Mouse (Mus musculus): ENCODE data around the gene Agbl2. TPM values are rescaled to one million over a fixed set of nuclear protein-coding genes. Genes with fewer than 3 reads are reported as not detected.

Gene Agbl2
- polyA plus RNA-seq, 1 experiment = not detected

DNA sequence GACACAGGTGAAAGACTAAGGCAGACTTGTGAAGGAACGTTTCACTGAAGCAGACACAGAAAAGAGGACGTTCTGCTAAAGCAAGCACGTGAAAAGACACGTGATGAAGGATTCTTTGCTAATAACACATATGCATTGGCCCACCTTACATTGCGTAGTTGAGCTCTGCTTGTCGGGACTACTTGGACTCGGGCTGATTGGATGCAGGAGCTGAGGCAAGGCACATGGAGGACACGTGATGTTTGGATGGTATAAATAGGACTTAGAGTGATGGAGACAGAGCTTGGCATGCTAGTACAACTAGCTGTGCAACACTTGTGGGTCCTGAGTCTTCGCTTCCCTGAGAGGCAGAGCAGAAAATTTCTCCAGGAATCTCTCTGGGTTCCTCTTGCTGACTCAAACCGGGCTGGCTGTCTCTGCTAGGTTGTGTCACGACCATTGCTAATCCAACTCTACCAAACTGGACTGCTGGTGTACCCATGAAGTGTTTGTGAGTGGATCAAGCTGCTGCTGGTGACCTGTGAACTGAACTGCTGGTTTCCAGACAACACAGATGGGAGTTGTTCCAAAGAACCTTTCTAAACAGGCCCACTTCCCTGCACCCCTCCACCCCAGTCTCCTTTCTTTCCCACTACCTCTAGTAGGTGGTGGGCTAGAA lies 43.1 kb downstream of the Agbl2 start:
- H3K4me3 ChIP-seq (ENCODE audit: insufficient read depth, poor library complexity, severe bottlenecking) = no peak overlapping the region
- no peaks in the 10 kb centered on the region for H3K36me3 ChIP-seq (ENCODE audit: control insufficient read depth, insufficient read depth)
- H3K27me3 ChIP-seq (ENCODE audit: control insufficient read depth, insufficient read depth, insufficient read length) = peaks cover 4% of the 10 kb centered on the region
- TF ChIP-seq MYOD1 (IDR thresholded peaks at IDR 0.05; ENCODE audit: control insufficient read depth, insufficient read length, low read depth) = no peak
- no peak for TF ChIP-seq CTCF (IDR thresholded peaks at IDR 0.05; ENCODE audit: control insufficient read depth, insufficient read depth, insufficient read length)
- TF ChIP-seq CEBPB (IDR thresholded peaks at IDR 0.05; ENCODE audit: low read depth) = no peak
- no peak for TF ChIP-seq USF1 (IDR thresholded peaks at IDR 0.05; ENCODE audit: low read depth)
- TF ChIP-seq MYOG (IDR thresholded peaks at IDR 0.05; ENCODE audit: control insufficient read depth, extremely low read depth, insufficient read length) = no peak
- TF ChIP-seq MAX (IDR thresholded peaks at IDR 0.05) = no peak
- TF ChIP-seq FOSL1 (IDR thresholded peaks at IDR 0.05; ENCODE audit: insufficient read depth, low read length, poor library complexity, severe bottlenecking) = no peak
- no peak overlapping the region for H3ac ChIP-seq (ENCODE audit: control insufficient read depth, insufficient read length, low read depth)
- no peaks in the 10 kb centered on the region for H3K79me2 ChIP-seq (ENCODE audit: control insufficient read depth, insufficient read depth)
- no peaks in the 10 kb centered on the region for H3K79me3 ChIP-seq (ENCODE audit: low read depth)

DNA sequence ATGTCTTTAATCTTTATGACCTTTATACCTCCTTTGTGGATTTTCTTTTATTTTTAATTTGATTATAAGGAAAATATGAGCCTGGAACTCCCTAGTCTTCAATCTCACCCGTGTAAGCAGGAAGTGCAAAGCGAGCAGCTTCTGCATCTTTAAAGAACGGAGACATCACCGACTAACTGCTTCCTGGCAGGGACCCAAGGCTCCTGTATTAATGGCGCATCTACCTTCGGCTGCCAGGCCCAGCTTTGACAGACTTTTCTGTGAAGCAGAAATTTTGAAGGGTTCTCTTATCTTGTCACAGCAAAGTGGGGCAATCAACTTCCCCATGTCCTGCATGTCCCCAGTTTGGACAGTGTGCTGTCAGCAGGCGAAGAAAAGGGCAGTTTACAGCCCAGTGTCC lies 46.2 kb downstream of the Agbl2 start:
- TF ChIP-seq MYOD1 (IDR thresholded peaks at IDR 0.05; ENCODE audit: control insufficient read depth, insufficient read length, low read depth) (no peak), FOSL1 (IDR thresholded peaks at IDR 0.05; ENCODE audit: insufficient read depth, low read length, poor library complexity, severe bottlenecking) (no peak), MAX (IDR thresholded peaks at IDR 0.05) (no peak), MYOG (IDR thresholded peaks at IDR 0.05; ENCODE audit: control insufficient read depth, extremely low read depth, insufficient read length) (no peak), CEBPB (IDR thresholded peaks at IDR 0.05; ENCODE audit: low read depth) (no peak), CTCF (IDR thresholded peaks at IDR 0.05; ENCODE audit: control insufficient read depth, insufficient read depth, insufficient read length) (no peak), USF1 (IDR thresholded peaks at IDR 0.05; ENCODE audit: low read depth) (no peak)
- Histone ChIP-seq H3K79me2 (ENCODE audit: control insufficient read depth, insufficient read depth) (no peaks in the 10 kb centered on the region), H3K4me3 (ENCODE audit: insufficient read depth, poor library complexity, severe bottlenecking) (no peak overlapping the region), H3K79me3 (ENCODE audit: low read depth) (no peaks in the 10 kb centered on the region), H3K27me3 (ENCODE audit: control insufficient read depth, insufficient read depth, insufficient read length) (peaks cover 9% of the 10 kb centered on the region), H3K36me3 (ENCODE audit: control insufficient read depth, insufficient read depth) (no peaks in the 10 kb centered on the region), H3ac (ENCODE audit: control insufficient read depth, insufficient read length, low read depth) (no peak overlapping the region)

DNA sequence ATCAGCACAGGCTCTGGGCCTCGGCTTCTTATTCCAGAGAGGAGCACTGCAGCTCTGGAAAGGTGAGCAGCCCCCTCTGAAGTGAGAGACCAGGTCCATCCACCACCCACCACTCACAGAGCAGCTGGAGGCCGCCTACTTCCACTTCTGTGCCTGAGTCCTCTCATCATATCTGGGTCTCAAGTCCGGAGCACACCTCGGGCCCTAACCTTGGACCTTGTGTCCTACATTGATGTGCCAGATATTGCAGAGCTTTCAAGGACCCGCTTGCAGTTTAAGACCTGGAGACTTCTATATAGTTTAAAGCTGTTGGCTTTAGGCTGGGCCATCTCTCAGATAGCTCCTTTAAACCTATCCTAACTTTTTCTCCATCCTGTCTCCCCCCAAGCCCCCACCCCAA lies 51.0 kb downstream of the Agbl2 start:
- TF ChIP-seq CEBPB (IDR thresholded peaks at IDR 0.05; ENCODE audit: low read depth) (no peak), MYOD1 (IDR thresholded peaks at IDR 0.05; ENCODE audit: control insufficient read depth, insufficient read length, low read depth) (no peak)
- no peaks in the 10 kb centered on the region for H3K79me2 ChIP-seq (ENCODE audit: control insufficient read depth, insufficient read depth)
- H3ac ChIP-seq (ENCODE audit: control insufficient read depth, insufficient read length, low read depth) = no peak overlapping the region
- H3K79me3 ChIP-seq (ENCODE audit: low read depth) = no peaks in the 10 kb centered on the region
- no peak overlapping the region for H3K4me3 ChIP-seq (ENCODE audit: insufficient read depth, poor library complexity, severe bottlenecking)
- no peaks in the 10 kb centered on the region for H3K36me3 ChIP-seq (ENCODE audit: control insufficient read depth, insufficient read depth)
- H3K27me3 ChIP-seq (ENCODE audit: control insufficient read depth, insufficient read depth, insufficient read length) = peaks cover 11% of the 10 kb centered on the region

- H3K79me3 ChIP-seq (ENCODE audit: low read depth) = no peaks in the 10 kb centered on the region
- no peak for TF ChIP-seq CEBPB (IDR thresholded peaks at IDR 0.05; ENCODE audit: low read depth)
- no peak for TF ChIP-seq MYOD1 (IDR thresholded peaks at IDR 0.05; ENCODE audit: control insufficient read depth, insufficient read length, low read depth)
- TF ChIP-seq USF1 (IDR thresholded peaks at IDR 0.05; ENCODE audit: low read depth) = no peak
- TF ChIP-seq CTCF (IDR thresholded peaks at IDR 0.05; ENCODE audit: control insufficient read depth, insufficient read depth, insufficient read length) = no peak
- TF ChIP-seq MAX (IDR thresholded peaks at IDR 0.05) = no peak
- TF ChIP-seq FOSL1 (IDR thresholded peaks at IDR 0.05; ENCODE audit: insufficient read depth, low read length, poor library complexity, severe bottlenecking) = no peak
- no peak for TF ChIP-seq MYOG (IDR thresholded peaks at IDR 0.05; ENCODE audit: control insufficient read depth, extremely low read depth, insufficient read length)
- H3K27me3 ChIP-seq (ENCODE audit: control insufficient read depth, insufficient read depth, insufficient read length) = peaks cover 3% of the 10 kb centered on the region
- no peaks in the 10 kb centered on the region for H3K36me3 ChIP-seq (ENCODE audit: control insufficient read depth, insufficient read depth)
- no peak overlapping the region for H3K4me3 ChIP-seq (ENCODE audit: insufficient read depth, poor library complexity, severe bottlenecking)
- no peak overlapping the region for H3ac ChIP-seq (ENCODE audit: control insufficient read depth, insufficient read length, low read depth)
- H3K79me2 ChIP-seq (ENCODE audit: control insufficient read depth, insufficient read depth) = no peaks in the 10 kb centered on the region
These were observed 56.1 kb downstream of the Agbl2 start for GRCm38 (mm10) chr2:90838621-90839020.

DNA sequence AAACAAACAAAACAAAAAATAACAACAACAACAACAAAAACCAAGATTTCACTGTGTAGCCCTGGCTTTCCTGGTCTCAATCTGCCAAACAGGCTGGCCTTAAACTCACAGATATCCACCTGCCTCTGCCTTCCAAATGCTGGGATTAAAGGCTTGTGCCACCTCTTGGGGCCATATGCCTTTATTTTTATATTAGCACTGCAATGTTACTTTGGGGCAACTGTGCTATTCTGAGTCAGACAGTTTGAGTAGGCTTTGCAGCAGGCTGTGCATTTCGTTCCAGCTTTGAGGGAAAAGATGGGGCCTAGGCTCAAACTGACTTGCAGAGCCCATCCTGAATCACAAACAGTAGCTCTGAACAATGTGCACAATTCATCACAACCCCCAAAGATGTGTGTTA lies 61.1 kb downstream of the Agbl2 start:
- peaks cover 16% of the 10 kb centered on the region for H3K79me2 ChIP-seq (ENCODE audit: control insufficient read depth, insufficient read depth)
- no peak for TF ChIP-seq MYOG (IDR thresholded peaks at IDR 0.05; ENCODE audit: control insufficient read depth, extremely low read depth, insufficient read length)
- TF ChIP-seq MAX (IDR thresholded peaks at IDR 0.05) = no peak
- TF ChIP-seq FOSL1 (IDR thresholded peaks at IDR 0.05; ENCODE audit: insufficient read depth, low read length, poor library complexity, severe bottlenecking) = no peak
- TF ChIP-seq USF1 (IDR thresholded peaks at IDR 0.05; ENCODE audit: low read depth) = no peak
- TF ChIP-seq CEBPB (IDR thresholded peaks at IDR 0.05; ENCODE audit: low read depth) = no peak
- no peak for TF ChIP-seq MYOD1 (IDR thresholded peaks at IDR 0.05; ENCODE audit: control insufficient read depth, insufficient read length, low read depth)
- no peak for TF ChIP-seq CTCF (IDR thresholded peaks at IDR 0.05; ENCODE audit: control insufficient read depth, insufficient read depth, insufficient read length)
- H3ac ChIP-seq (ENCODE audit: control insufficient read depth, insufficient read length, low read depth) = no peak overlapping the region
- H3K36me3 ChIP-seq (ENCODE audit: control insufficient read depth, insufficient read depth) = no peaks in the 10 kb centered on the region
- no peak overlapping the region for H3K4me3 ChIP-seq (ENCODE audit: insufficient read depth, poor library complexity, severe bottlenecking)
- H3K27me3 ChIP-seq (ENCODE audit: control insufficient read depth, insufficient read depth, insufficient read length) = no peaks in the 10 kb centered on the region
- H3K79me3 ChIP-seq (ENCODE audit: low read depth) = peaks cover 14% of the 10 kb centered on the region

GRCm38 (mm10) chr2:90844262-90844661 lies 61.7 kb downstream of the Agbl2 start:
- peaks cover 22% of the 10 kb centered on the region for H3K79me2 ChIP-seq (ENCODE audit: control insufficient read depth, insufficient read depth)
- H3K79me3 ChIP-seq (ENCODE audit: low read depth) = peaks cover 20% of the 10 kb centered on the region
- H3ac ChIP-seq (ENCODE audit: control insufficient read depth, insufficient read length, low read depth) = no peak overlapping the region
- H3K36me3 ChIP-seq (ENCODE audit: control insufficient read depth, insufficient read depth) = peaks cover 6% of the 10 kb centered on the region
- no peak for TF ChIP-seq MYOG (IDR thresholded peaks at IDR 0.05; ENCODE audit: control insufficient read depth, extremely low read depth, insufficient read length)
- TF ChIP-seq FOSL1 (IDR thresholded peaks at IDR 0.05; ENCODE audit: insufficient read depth, low read length, poor library complexity, severe bottlenecking) = no peak
- no peaks in the 10 kb centered on the region for H3K27me3 ChIP-seq (ENCODE audit: control insufficient read depth, insufficient read depth, insufficient read length)
- no peak overlapping the region for H3K4me3 ChIP-seq (ENCODE audit: insufficient read depth, poor library complexity, severe bottlenecking)
